Mouse (Mus musculus) cerebellum, adult (tissue): ENCODE measurements around the gene Nup210l.
A peak's percentile ranks its signal among the peaks of the same experiment; 100 is the strongest.
"Not testable (repeated sequence)": the region's sequence is repeated elsewhere in the genome, so short reads cannot be mapped to it uniquely, and the experiment has no call there.

ENCODE experiments used
- ATAC-seq: cut with Nextera tagmentation; 2 replicates; pipeline ENCODE4 v1.9.2; 2017; ENCODE audit warnings: mild to moderate bottlenecking, moderate library complexity, mixed read lengths; ENCODE audit not compliant: insufficient number of reproducible peaks, low FRiP score, low TSS enrichment

Gene Nup210l

DNA sequence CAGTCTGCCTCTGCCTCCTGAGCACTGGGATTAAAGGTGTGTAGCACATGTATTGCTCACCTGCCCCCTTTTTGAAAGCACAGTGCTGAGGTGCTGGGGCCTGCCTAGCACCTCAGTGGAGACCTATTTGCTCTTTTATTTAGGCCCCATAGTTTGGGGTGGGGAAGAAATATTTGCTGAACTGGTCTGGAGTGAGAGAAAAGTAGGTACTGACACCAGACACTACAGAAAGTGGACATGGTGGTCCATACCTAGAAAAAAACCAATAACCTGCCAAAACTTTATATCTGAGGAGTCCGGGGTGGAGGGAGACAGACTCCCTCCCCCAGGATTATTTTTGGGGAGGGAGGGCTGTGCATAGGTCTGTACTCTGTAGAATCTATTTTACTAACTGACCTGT lies 149.2 kb downstream of the Nup210l start:
- ATAC-seq = not testable (repeated sequence)

DNA sequence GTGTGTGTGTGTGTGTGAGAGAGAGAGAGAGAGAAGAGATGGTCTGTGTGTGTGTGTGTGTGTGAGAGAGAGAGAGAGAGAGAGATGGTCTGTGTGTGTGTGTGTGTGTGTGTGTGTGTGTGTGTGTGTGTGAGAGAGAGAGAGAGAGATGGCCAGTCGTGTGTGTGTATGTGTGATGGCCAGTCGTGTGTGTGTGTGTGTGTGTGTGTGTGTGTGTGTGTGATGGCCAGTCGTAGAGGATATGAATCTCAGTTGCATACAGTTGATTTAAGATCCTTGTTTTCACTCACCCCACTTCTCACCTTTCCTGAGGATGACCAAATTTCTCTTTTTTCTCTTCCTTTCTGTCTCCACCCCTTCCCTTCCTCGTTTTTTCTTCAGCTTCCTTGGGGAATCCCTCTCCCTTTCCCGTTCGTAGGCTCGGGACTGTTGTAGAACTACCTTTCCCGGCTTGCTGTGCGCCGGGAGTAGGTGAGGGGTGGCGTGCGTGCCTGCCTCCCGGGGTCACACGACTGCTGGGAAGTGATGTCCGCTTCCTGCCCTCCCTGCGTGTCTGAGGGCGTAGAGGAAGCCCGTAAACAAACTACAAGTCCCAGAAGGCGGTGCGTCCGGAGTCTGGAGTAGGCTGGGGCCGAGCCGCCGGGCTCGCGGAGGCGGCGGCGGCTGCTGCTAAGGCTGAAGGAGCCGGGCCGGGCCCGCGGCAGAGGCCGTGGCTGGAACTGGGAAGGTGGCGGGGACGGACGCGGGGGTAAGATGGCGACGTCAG lies 149.9 kb downstream of the Nup210l start, which contains the start of gene Crtc2:
Gene Crtc2 (plus strand): TSS at position 511 of the 766 bp plus-strand sequence.
- ATAC-seq = peak; percentile 95

DNA sequence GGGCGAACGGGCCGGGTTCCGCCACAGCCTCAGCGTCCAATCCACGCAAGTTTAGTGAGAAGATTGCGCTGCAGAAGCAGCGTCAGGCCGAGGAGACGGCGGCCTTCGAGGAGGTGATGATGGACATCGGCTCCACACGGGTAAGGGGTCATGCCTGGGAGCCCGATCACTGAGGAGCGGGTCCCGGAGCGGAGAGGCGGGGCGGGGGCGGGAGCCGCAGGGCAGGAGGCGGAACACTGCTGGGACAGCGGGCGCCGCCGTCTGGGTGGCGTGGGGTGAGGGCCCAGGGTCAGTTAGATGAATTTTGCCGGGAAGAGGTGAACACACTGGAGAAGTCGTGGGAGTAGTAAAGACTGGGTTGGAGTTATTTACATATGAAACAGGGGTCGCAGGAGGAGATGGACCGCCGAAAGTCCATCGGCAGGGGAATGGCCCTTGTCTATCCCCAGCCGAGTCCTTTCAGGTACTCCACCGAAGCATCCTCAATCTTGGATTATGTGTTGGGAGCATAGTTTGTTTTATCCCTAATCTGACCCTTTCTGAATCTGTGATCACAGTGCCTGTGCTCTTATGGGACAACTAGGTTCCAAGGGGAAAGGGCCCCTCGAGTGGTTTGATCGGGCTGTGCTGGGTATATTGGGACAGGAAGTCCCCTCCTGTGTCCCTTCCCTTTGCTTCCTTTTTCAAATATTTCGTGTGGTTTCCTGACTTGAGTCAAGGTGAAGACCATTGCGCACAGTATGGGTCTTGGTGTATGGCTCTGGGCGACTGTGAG lies 150.7 kb downstream of the Nup210l start:
- ATAC-seq = peak; percentile 17; the same call in 1 of the 2 replicates

DNA sequence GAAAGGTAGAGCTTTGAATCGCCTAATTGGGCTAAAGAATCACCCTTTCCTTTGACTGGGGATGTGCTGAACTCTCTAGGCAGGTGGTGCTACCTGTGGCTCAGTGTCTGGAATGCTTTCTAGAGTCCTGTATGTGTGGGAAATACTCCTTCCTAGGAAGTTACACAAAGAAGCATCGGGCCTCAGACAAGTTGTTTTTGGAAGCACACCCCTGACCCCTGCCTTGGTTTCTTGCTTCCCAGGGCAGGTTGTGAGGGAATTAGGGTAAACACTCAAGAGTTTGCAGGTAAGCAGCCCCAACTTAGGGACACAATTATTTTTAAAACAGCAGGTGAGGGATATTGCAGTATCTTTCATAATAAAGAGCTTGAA lies 151.2 kb downstream of the Nup210l start:
- no peak for ATAC-seq

DNA sequence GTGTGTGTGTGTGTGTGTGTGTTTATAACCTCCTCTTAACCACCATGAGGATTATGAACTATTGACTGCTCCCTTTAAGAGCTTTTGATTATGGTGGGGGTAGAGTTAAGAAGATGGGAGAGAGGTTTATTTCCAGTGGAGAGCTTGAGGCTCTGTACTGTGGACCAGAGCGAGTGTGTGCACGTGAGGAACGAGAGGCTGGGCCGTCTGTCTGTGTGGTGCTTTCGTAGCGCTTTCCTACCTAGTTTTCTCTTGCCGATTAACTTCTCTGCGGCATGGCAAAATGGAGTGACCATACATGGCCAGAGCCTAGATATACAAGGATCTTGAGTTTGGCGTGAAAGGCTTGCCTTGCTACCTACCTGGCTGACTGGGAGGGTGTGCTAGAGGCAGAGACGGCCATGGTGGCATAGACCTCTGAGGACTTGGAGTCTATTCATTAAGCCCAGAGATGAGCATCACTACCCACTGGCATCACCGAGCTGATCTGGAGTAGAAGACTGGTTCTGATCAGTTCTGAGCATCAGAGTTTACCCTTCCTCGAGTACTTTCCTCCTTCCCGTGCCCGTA lies 151.9 kb downstream of the Nup210l start:
- ATAC-seq = no peak

DNA sequence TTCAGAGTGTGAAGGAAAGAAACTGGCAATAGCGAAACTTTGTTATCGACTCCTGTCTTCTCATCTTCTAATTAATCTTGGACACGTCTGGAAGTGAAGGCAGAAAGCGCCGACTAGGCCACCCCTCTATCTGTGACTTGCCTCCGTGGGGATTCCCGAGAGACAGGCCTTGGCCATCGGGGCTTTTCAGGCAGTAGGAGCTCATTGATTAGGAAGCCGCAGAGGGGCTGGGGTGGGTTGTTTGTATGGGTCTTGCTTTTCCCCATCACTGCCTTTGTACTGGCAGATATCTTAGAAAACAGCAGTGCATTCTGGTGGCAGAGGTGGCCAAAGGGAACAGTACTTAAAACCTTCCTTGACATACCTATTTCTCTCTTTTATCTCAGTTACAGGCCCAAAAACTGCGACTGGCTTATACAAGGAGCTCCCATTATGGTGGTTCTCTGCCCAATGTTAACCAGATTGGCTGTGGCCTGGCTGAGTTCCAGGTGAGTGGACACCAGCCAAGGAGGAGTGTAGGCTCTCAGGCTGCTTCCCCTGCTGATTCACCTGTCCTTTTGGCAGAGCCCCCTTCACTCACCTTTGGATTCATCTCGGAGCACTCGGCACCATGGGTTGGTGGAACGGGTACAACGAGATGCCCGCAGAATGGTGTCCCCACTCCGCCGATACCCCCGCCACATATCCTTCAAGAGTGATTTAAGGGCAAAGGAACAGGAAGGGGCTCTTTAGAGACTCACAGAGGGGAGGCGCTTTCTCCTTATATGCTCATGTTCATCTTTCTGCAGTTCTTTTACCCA lies 153.0 kb downstream of the Nup210l start:
- peak; percentile 14; the same call in 1 of the 2 replicates for ATAC-seq

DNA sequence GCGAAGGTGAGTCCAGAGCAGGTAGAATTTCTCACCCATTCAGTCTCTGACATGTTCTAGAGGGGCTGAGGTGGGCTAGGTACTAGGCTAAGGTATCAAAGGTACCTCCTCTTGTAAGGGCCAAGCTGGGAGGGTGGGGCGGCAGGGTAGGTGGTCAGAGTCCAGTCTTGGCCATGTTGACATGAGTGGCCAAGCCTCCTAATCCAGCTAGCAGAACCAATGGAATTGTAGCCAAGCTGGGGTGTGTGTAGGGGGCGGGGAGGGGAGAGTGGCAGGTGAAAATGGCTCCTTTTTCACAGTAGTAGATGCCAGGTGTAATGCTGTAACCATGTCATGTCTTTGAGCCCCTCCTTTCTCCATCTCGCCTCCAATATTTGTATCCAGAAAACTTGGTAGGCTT lies 154.6 kb downstream of the Nup210l start:
- no peak for ATAC-seq
